Mouse (Mus musculus): Measurements from ENCODE around the gene Gdpd5.

DNA sequence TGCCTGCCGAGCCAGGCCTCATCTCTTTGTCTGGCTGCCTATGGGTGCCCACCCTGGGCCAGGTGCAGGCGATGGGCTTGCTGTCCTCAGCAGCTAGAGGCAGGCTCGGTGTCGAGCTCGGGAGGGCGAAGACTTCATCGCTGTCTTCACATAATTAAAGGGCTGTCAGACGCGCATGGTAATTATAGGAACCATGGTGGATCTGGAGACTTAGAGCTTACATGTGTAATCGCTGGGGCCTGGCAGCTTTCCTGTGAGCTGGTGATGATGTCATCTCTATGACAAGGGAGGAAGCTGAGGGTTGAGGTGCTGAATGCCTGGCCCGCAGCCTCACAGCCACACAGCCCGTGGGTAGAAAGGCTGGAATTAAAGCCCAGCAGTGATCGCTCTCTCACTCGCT lies 51.0 kb downstream of the Gdpd5 start:
- TF ChIP-seq CTCF (IDR thresholded peaks at IDR 0.05; ENCODE audit: low read depth, low read length): no peak
- no peak for TF ChIP-seq POLR2A (IDR thresholded peaks at IDR 0.05; ENCODE audit: extremely low read depth, insufficient read depth, low read length)
